Comparison of ENCODE assay signal across 19 mouse cellular contexts in genomic region chr19:36795277-36795676, GRCm38 (mm10). TPM values are rescaled to one million over a fixed set of nuclear protein-coding genes. Genes with fewer than 3 reads are reported as not detected.
DNase-seq lines count a peak whose midpoint lies in the region; ATAC-seq lines count a peak whose summit lies in the region.
"Had no signal": no experiment of that assay in that cellular context is flagged by ENCODE, and none has a peak within 500 bp of the region (broad histone marks: within the 10 kb centered on the region; RNA-seq: fewer than 3 reads in every experiment).

No protein-coding gene starts in this region.

- no peaks in the 10 kb centered on the region for H3K9me3 ChIP-seq in kidney, embryonic 16.5 days (ENCODE audit: low read length)
- H3K9me3 ChIP-seq in liver, embryonic 13.5 days (replicated peaks) = no peaks in the 10 kb centered on the region
- H3K9me3 ChIP-seq: embryonic facial prominence, embryonic 12.5 days; hindbrain, embryonic 13.5 days had no signal

- H3K36me3 ChIP-seq in kidney, embryonic 16.5 days (ENCODE audit: insufficient read depth, low read length) = no peaks in the 10 kb centered on the region
- no peaks in the 10 kb centered on the region for H3K36me3 ChIP-seq in liver, embryonic 13.5 days
- H3K36me3 ChIP-seq: embryonic facial prominence, embryonic 12.5 days; hindbrain, embryonic 13.5 days had no signal

- no peak for ATAC-seq in kidney, embryonic 16.5 days (ENCODE audit: low FRiP score, low TSS enrichment)
- ATAC-seq in liver, embryonic 13.5 days (ENCODE audit: low read depth) = peak; percentile 49
- ATAC-seq: Patski had no signal

- H3K27ac ChIP-seq in kidney, embryonic 16.5 days (ENCODE audit: low read length) = no peak overlapping the region
- H3K27ac ChIP-seq in liver, embryonic 13.5 days = peak overlapping the region; percentile 55; the same call in 1 of the 2 replicates
- H3K27ac ChIP-seq: embryonic facial prominence, embryonic 12.5 days; hindbrain, embryonic 13.5 days; layer of hippocampus, adult 2 months had no signal

- peaks cover 12% of the 10 kb centered on the region for H3K4me1 ChIP-seq in kidney, embryonic 16.5 days (ENCODE audit: insufficient read depth, low read length)
- peaks cover 6% of the 10 kb centered on the region for H3K4me1 ChIP-seq in liver, embryonic 13.5 days (replicated peaks)

- WGBS in kidney, embryonic 16.5 days = 38% methylated on average over 3 of the region's 3 CpGs
- WGBS in liver, embryonic 13.5 days (ENCODE audit: insufficient replicate concordance) = 54% methylated on average over 3 of the region's 3 CpGs

- no peak overlapping the region for H3K4me2 ChIP-seq in kidney, embryonic 16.5 days (replicated peaks; ENCODE audit: low read depth, low read length)
- H3K4me2 ChIP-seq in liver, embryonic 13.5 days = peak overlapping the region; percentile 4; the same call in 1 of the 2 replicates
- H3K4me2 ChIP-seq: embryonic facial prominence, embryonic 12.5 days; hindbrain, embryonic 13.5 days had no signal

- H3K4me3 ChIP-seq in kidney, embryonic 16.5 days (ENCODE audit: low read length) = no peak overlapping the region
- H3K4me3 ChIP-seq in liver, embryonic 13.5 days (replicated peaks) = no peak overlapping the region
- H3K4me3 ChIP-seq: embryonic facial prominence, embryonic 12.5 days; hindbrain, embryonic 13.5 days; layer of hippocampus, adult 2 months had no signal

- H3K9ac ChIP-seq in kidney, embryonic 16.5 days (replicated peaks; ENCODE audit: low read length) = no peak overlapping the region
- no peak overlapping the region for H3K9ac ChIP-seq in liver, embryonic 13.5 days
- H3K9ac ChIP-seq: embryonic facial prominence, embryonic 12.5 days; hindbrain, embryonic 13.5 days had no signal

- peak; percentile 33 for DNase-seq in adrenal gland, postnatal 10 days
- DNase-seq in adrenal gland, adult 8-10 months = no peak
- peak; percentile 72 for DNase-seq in kidney, adult 11 months
- peak; percentile 74 for DNase-seq in adipocyte (ENCODE audit: low spot score)
- DNase-seq in liver, embryonic 13.5 days = no peak
- no peak for DNase-seq in urinary bladder, postnatal 36 days (ENCODE audit: low spot score in 2 of 2)
- no peak for DNase-seq in layer of hippocampus, adult 8-10 months (ENCODE audit: low spot score in 2 of 2)
- DNase-seq: adrenal gland, postnatal 25 days; cerebellum, postnatal 25 days; gastrocnemius, postnatal 36 days; right cerebral cortex, adult 18-20 months; spleen, adult 18-20 months had no signal

- no peaks in the 10 kb centered on the region for H3K27me3 ChIP-seq in kidney, embryonic 16.5 days (ENCODE audit: insufficient read depth, low read length)
- no peaks in the 10 kb centered on the region for H3K27me3 ChIP-seq in liver, embryonic 13.5 days
- H3K27me3 ChIP-seq: embryonic facial prominence, embryonic 12.5 days; hindbrain, embryonic 13.5 days had no signal

RNA-seq across cellular contexts. Expression of gene Tnks2, which starts 38.8 kb away (rescaled TPM):
- total RNA-seq in adrenal gland, postnatal 10 days (2021) = 100 to 1,000 TPM; 119 to 140 TPM
- 100 to 1,000 TPM in 3 of 4 experiments, 10 to 100 TPM in 1; 99.2 to 117 (median 106) TPM for total RNA-seq in adrenal gland, adult 8-10 months (2022)
- 27.7 and 41.9 TPM in 2 replicates for polyA plus RNA-seq in kidney, embryonic 16.5 days (2015; fragmentation: Nextera tagmentation; extraction: Ambion mirVana)
- 14.5 and 16.3 TPM in 2 replicates for polyA plus RNA-seq in liver, embryonic 13.5 days (2015; fragmentation: Nextera tagmentation; extraction: Ambion mirVana)
- 100 to 1,000 TPM; 113 to 120 (median 119) TPM for total RNA-seq in layer of hippocampus, adult 8-10 months (2022)

RNA-seq across cellular contexts. Expression of gene Ppp1r3c, which starts 58.8 kb away (rescaled TPM):
- total RNA-seq in adrenal gland, postnatal 10 days (2021) = 10 to 100 TPM; 44.4 to 47.5 TPM
- total RNA-seq in adrenal gland, adult 8-10 months (2022) = 10 to 100 TPM in 2 of 4 experiments, 1 to 10 TPM in 2; 3.0 to 17.5 (median 10.1) TPM
- polyA plus RNA-seq in kidney, embryonic 16.5 days (2015; fragmentation: Nextera tagmentation; extraction: Ambion mirVana) = 22.1 and 24.5 TPM in 2 replicates
- 0.81 and 1.0 TPM in 2 replicates for polyA plus RNA-seq in liver, embryonic 13.5 days (2015; fragmentation: Nextera tagmentation; extraction: Ambion mirVana)
- total RNA-seq in layer of hippocampus, adult 8-10 months (2022) = 10 to 100 TPM; 54.6 to 70.2 (median 64.5) TPM
- total RNA-seq: megakaryocyte-erythroid progenitor cell, adult 5-6 weeks; neutrophil, adult 5-6 weeks had no signal

Comparison
In these comparisons a context has a peak if more than half of its experiments do, and no peak if none do; other contexts are left out.
1. DNase-seq: peak in adrenal gland, postnatal 10 days (single experiment), kidney, adult 11 months (single experiment) and adipocyte (single experiment); none in adrenal gland, adult 8-10 months (single experiment), liver, embryonic 13.5 days (single experiment), urinary bladder, postnatal 36 days (0 of 2) and layer of hippocampus, adult 8-10 months (0 of 2).